Comparison of ENCODE assay signal across 8 mouse cellular contexts in the genomic region with DNA sequence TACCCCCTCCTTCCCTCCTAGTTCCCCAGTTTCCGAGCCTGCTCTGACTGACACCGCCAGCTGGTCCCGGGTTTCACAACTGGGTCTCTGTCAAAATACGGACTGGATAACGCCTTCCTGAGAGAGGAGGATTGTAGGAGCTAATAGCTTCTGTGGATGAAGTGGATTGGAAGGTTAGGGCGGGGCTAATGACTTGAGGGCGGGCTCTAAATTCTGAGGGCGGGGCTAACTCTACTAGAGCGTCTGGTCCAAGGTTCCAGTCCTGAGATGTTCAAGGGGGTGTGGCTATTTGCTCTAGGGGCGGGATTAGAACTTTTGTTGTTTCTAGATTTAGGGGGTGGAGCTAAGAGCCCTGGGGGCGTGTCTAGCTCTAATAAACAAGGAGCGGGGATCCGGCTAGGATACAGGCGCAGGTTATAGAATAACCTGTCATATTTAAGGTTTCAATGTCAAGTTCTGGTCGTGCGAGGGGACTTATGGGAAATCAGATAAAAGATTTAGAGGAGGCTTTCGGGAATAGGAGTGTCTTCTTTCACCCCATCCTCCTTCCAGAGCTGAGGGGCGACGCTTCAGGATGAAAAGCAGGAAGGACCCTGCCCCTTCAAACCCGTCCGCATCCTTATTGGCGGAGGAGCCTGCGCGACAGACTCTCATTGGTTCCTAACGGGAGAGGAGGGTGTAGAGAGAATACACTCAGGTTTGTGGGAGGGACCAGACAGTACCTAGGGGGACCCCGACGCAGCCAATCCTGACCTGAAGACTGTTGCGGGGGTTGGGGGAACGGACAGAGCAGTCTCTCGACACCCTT. TPM values are rescaled to one million over a fixed set of nuclear protein-coding genes. Genes with fewer than 3 reads are reported as not detected.
DNase-seq lines count a peak whose midpoint lies in the region; ATAC-seq and TF ChIP-seq lines count a peak whose summit lies in the region.

TSS of gene Eml2 (plus strand) at position 714 of the 808 bp plus-strand sequence.

- peak within 1 kb of the TSS; percentile 65 for H3K27ac ChIP-seq in gastrocnemius, adult 2 months
- peak within 1 kb of the TSS; percentile 70 for H3K27ac ChIP-seq in hindbrain, postnatal 0 days

- 1% methylated on average over 30 of the region's 30 CpGs for WGBS in hindbrain, postnatal 0 days

- peak; percentile 94 for ATAC-seq in hindbrain, postnatal 0 days
- peak; percentile 28 for ATAC-seq in megakaryocyte progenitor cell, adult 5-6 weeks (replicated peaks; ENCODE audit: poor library complexity)

- peak within 1 kb of the TSS; percentile 39 for H3K4me3 ChIP-seq in gastrocnemius, adult 2 months
- H3K4me3 ChIP-seq in hindbrain, postnatal 0 days (ENCODE audit: low read length) = peak within 1 kb of the TSS; percentile 63

- H3K36me3 ChIP-seq in hindbrain, postnatal 0 days (ENCODE audit: insufficient read depth, low read length) = no peaks in the 10 kb centered on the region
- no peaks in the 10 kb centered on the region for H3K36me3 ChIP-seq in splenic B cell, adult 2 months (ENCODE audit: control insufficient read depth, insufficient read depth, low read length, poor library complexity, severe bottlenecking)

- peak within 1 kb of the TSS; percentile 70 for H3K9ac ChIP-seq in hindbrain, postnatal 0 days (replicated peaks; ENCODE audit: low read length)

- intact Hi-C loops in gastrocnemius, adult 2 months (cut with DNase I) = loop anchor here (5.0 kb wide), 1 partner anchor 106 kb away; the partner anchor contains the start of genes Ppm1n and Rtn2

- 0 out of 2 replicates have a peak, but pooled peaks cover 5% of the 10 kb centered on the region for H3K27me3 ChIP-seq in hindbrain, postnatal 0 days (ENCODE audit: insufficient read depth, low read length)
- no peaks in the 10 kb centered on the region; the same call in 1 of the 2 replicates for H3K27me3 ChIP-seq in splenic B cell, adult 2 months (ENCODE audit: control insufficient read depth, insufficient read depth, low read length, poor library complexity, severe bottlenecking)

- DNase-seq in ZHBTc4 (ENCODE audit: low read depth, low spot score) = peak; percentile 89
- peak; percentile 83 to 84 for DNase-seq in cerebellum, postnatal 14 days
- DNase-seq in gastrocnemius, adult 2 months = peak; percentile 78
- DNase-seq in hindbrain, postnatal 0 days (ENCODE audit: low spot score) = peak; percentile 92
- peak; percentile 83 to 90 for DNase-seq in left cerebral cortex, adult 8-10 months (ENCODE audit: low spot score in 2 of 2)
- peak; percentile 50 for DNase-seq in splenic B cell, adult 2 months (ENCODE audit: low read depth, low spot score)
- DNase-seq in spleen, postnatal 4 days (ENCODE audit: low spot score in 2 of 2) = no peak

- H3K9me3 ChIP-seq in hindbrain, postnatal 0 days (ENCODE audit: low read length) = no peaks in the 10 kb centered on the region

- no peak for TF ChIP-seq CTCF in gastrocnemius, adult 2 months (IDR thresholded peaks at IDR 0.05)
- no peak for TF ChIP-seq CTCF in hindbrain, postnatal 0 days (IDR thresholded peaks at IDR 0.05; ENCODE audit: low read depth)

- peak within 1 kb of the TSS; percentile 63 for H3K4me2 ChIP-seq in hindbrain, postnatal 0 days (ENCODE audit: low read depth, low read length)

- H3K4me1 ChIP-seq in hindbrain, postnatal 0 days (ENCODE audit: insufficient read depth, low read length) = peaks cover 5% of the 10 kb centered on the region; the same call in 1 of the 2 replicates

RNA-seq across cellular contexts. Expression of gene Eml2, which starts in this region (rescaled TPM):
- 10 to 100 TPM in 1 of 2 experiments, 1 to 10 TPM in 1; 9.5 to 10.5 TPM for total RNA-seq in gastrocnemius, adult 2 months (2021)
- total RNA-seq in hindbrain, postnatal 0 days (2014; rRNA removed) = 88.2 and 103 TPM in 2 replicates
- polyA plus RNA-seq in hindbrain, postnatal 0 days (2015; fragmentation: Nextera tagmentation; extraction: Ambion mirVana) = 15.0 and 18.9 TPM in 2 replicates
- total RNA-seq in left cerebral cortex, adult 8-10 months (2022) = 100 to 1,000 TPM; 159 to 188 (median 167) TPM
- total RNA-seq in megakaryocyte progenitor cell, adult 5-6 weeks (2015) = 4.3 and 5.5 TPM in 2 replicates
- total RNA-seq in megakaryocyte progenitor cell, adult 5-6 weeks (2017) = 8.0 and 15.1 TPM in 2 replicates

Comparison
In these comparisons a context has a peak if more than half of its experiments do, and no peak if none do; other contexts are left out.
1. DNase-seq: peak in ZHBTc4 (single experiment), cerebellum, postnatal 14 days (2 of 2), gastrocnemius, adult 2 months (single experiment), hindbrain, postnatal 0 days (single experiment), left cerebral cortex, adult 8-10 months (2 of 2) and splenic B cell, adult 2 months (single experiment); none in spleen, postnatal 4 days (0 of 2).